Mouse (Mus musculus) small intestine, adult 2 months (tissue): ENCODE results near the gene Hmmr. TPM values are rescaled to one million over a fixed set of nuclear protein-coding genes. Genes with fewer than 3 reads are reported as not detected.
A peak's percentile ranks its signal among the peaks of the same experiment; 100 is the strongest.

ENCODE experiments used
- H3K27ac ChIP-seq: fragments of 200-500 bp; 2 replicates; pipeline ENCODE4 v1.5.1; 2012; ENCODE audit warnings: low read depth, low read length, control low read depth, inconsistent platforms; ENCODE audit not compliant: insufficient read depth
- H3K27me3 ChIP-seq: fragments of 200-500 bp; 2 replicates; pipeline ENCODE4 v1.6.1; 2012; ENCODE audit warnings: mild to moderate bottlenecking, moderate library complexity, low read length, inconsistent platforms; ENCODE audit not compliant: control insufficient read depth, insufficient read depth
- H3K36me3 ChIP-seq: fragments of 200-500 bp; 2 replicates; pipeline ENCODE4 v1.6.1; 2012; ENCODE audit warnings: mild to moderate bottlenecking, low read length, control low read depth, inconsistent platforms; ENCODE audit not compliant: control insufficient read depth, insufficient read depth
- H3K4me1 ChIP-seq: fragments of 200-500 bp; 2 replicates; pipeline ENCODE4 v1.6.1; 2012; ENCODE audit warnings: low read length, inconsistent platforms, mixed read lengths; ENCODE audit not compliant: control insufficient read depth, insufficient read depth, insufficient read length
- H3K4me3 ChIP-seq: fragments of 200-500 bp; 2 replicates; pipeline ENCODE4 v1.5.1; 2012; ENCODE audit warnings: low read depth, mild to moderate bottlenecking, control low read depth, inconsistent platforms, low read length, moderate library complexity
- CTCF ChIP-seq: fragments of 200-500 bp; IDR thresholded peaks from 2 replicates; pipeline ENCODE4 v1.5.1; 2012; ENCODE audit warnings: low read depth, mild to moderate bottlenecking, control low read depth, inconsistent platforms, low read length, moderate library complexity, mixed read lengths; ENCODE audit not compliant: insufficient replicate concordance, insufficient read length; ENCODE audit errors: extremely low read depth
- POLR2A ChIP-seq: fragments of 200-500 bp; IDR thresholded peaks from 2 replicates; pipeline ENCODE4 v1.6.1; 2012; ENCODE audit warnings: low read depth, mild to moderate bottlenecking, control low read depth, inconsistent platforms, low read length, moderate library complexity
- WGBS: fragments of 180-500 bp; shearing (Covaris S2); methylation state at CpG from one replicate; pipeline ENCODE4 v1.1.7; 2018; 5-methylcytosine and 5-hydroxymethylcytosine counted together
- polyA plus RNA-seq: library from polyadenylated mRNA; depleted of rRNA; stranded (reverse); fragments of >200 nt; gene quantifications from 2 replicates; pipeline ENCODE4 v1.2.3, GENCODE M21; 2012; rRNA removed

Gene Hmmr
- 1.3 and 1.8 TPM in 2 replicates for polyA plus RNA-seq

DNA sequence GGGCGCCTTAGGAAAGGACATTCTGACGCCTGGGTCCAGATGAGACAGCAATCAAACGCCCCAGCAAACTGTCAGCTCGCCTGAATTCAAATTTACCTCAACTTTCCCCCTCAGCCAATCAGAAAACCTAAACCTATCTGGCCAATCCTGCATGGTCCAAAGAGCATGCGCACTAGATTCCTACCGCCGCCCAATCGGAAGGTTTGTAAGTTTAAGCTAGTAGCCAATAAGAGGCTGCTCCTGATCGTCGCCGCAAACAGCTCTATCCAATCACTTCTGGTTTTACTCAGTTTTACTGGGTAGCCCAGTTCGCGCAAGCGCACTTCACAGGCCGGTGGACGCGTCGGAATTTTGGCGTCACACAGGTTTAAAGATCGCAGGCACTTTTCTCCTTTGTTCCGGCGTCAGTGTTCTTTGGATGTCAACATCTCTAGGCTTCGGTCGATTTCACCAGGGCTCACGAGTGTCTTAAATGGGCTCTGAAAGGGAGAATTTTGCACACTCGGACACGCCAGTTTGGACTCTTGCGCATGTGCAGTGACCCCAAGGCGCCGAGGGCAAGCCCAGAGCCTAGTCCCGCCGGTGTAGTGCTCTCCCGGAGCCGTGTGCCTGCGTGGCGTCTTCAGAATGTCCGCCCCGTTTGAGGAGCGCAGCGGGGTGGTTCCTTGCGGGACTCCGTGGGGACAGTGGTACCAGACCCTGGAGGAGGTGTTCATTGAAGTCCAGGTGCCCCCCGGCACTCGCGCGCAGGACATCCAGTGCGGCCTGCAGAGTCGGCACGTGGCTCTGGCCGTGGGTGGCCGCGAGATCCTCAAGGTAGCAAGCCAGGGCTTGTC is at the start of gene Hmmr, which contains the start of gene Nudcd2:
Hmmr (minus strand) TSS at position 84 of the 836 bp plus-strand sequence.
Nudcd2 (plus strand) TSS at position 329 of the 836 bp plus-strand sequence.
- TF ChIP-seq POLR2A (no peak), CTCF (no peak)
- under 1% methylated on average over 52 of the region's 52 CpGs for WGBS

DNA sequence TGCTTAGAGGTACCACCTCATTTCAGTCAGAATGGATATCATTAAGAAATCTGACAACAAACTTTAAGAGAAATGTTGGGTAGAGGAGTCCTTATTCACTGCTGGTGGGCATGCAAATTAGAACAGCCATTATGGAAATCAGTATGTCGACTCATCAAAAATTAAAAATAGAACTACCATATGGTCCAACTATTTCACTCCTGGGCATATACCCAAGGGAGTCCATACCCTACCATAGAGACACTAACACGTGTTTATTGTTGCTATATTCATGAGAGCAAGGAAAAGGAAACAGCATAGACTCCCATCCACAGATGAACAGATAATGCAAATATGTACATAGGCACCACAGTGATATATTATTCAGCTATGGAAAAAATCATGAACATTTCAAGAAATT is 48.6 kb upstream of the Hmmr start:
- no peaks in the 10 kb centered on the region for H3K36me3 ChIP-seq
- H3K27me3 ChIP-seq, result no peaks in the 10 kb centered on the region
- no peak overlapping the region for H3K4me3 ChIP-seq
- no peaks in the 10 kb centered on the region for H3K4me1 ChIP-seq
- no peak for TF ChIP-seq POLR2A
- no peak for TF ChIP-seq CTCF
- no peak overlapping the region for H3K27ac ChIP-seq
- WGBS, result 65% methylated on average over 2 of the region's 2 CpGs

More for the DNA sequence above, at the start of gene Hmmr, which contains the start of gene Nudcd2:
- H3K27ac ChIP-seq, result peak within 1 kb of the TSS; percentile 30; the same call in 1 of the 2 replicates
- peaks cover 17% of the 10 kb centered on the region for H3K36me3 ChIP-seq
- H3K27me3 ChIP-seq, result no peaks in the 10 kb centered on the region
- H3K4me1 ChIP-seq, result 0 out of 2 replicates have a peak, but pooled peaks cover 2% of the 10 kb centered on the region
- H3K4me3 ChIP-seq, result peak within 1 kb of the TSS; percentile 73

DNA sequence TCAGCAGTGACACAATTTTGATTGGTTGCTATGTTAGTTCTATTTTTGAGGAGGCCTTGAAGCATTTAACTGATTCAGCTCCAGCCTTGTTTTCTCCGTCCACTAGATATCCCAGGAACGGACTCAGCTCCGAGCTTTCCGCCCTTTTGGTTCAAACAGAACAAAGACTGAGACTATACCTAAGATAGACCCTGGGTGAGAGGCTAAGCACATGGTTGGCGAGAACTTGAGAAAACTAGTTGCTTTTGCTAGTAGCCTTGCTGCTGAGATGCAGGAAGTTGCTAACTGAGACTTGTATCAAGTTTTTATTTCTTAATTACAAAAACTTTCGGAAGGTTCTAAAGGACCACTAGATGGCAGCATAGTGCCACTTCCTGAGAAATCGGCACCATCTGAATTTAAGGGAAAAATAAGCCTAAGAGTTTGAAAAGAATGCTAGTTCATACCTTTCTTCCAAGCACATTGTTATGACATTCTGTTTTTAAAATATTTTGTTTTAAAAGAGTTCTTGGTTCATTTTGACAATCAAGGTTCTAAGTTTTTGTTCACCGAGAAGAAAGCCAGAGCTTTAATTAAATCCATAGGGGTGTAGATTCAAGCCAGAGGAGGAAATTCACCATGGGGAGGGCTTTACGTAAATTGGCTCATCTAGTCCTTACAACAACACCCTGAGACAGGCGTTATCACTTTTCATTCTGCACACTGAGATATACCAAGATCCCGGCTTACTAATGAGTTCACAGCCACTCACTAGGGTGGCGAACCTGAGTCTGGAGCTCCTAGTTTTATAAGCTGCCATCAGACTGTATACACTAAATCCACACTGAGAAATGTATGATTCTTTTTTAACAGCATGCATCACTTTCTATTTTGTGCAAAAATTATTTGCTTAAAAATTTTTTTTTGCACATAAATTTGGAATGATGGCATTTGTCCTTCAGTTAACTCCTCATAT is 42.4 kb upstream of the Hmmr start:
- WGBS, result 47% methylated on average over 12 of the region's 12 CpGs
- H3K4me3 ChIP-seq, result no peak overlapping the region
- no peak for TF ChIP-seq POLR2A
- TF ChIP-seq CTCF, result no peak
- H3K4me1 ChIP-seq, result no peaks in the 10 kb centered on the region
- H3K27ac ChIP-seq, result no peak overlapping the region
- no peaks in the 10 kb centered on the region for H3K36me3 ChIP-seq
- no peaks in the 10 kb centered on the region; the same call in 1 of the 2 replicates for H3K27me3 ChIP-seq

DNA sequence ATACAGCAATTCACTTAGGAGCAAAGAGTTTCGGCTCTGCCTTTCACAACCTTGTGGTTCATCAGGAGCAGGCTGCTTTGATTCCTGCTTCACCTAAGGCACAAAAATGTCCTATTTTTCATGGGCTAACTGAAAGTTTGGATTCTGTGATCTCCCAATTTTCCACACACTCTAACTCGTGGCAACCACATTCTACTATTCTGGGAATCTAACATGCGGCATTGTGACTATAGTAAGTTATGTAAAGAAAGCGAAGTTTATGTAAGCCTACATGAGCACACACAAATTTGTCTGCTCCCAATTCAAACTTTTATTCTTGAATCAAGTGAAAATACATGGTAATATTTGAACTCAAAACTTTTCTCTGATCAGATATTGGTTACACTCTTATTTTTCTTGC is 31.5 kb upstream of the Hmmr start:
- H3K4me3 ChIP-seq, result no peak overlapping the region
- H3K4me1 ChIP-seq, result no peaks in the 10 kb centered on the region
- 69% methylated on average over 4 of the region's 4 CpGs for WGBS
- no peak overlapping the region for H3K27ac ChIP-seq
- no peak for TF ChIP-seq POLR2A
- no peak for TF ChIP-seq CTCF
- no peaks in the 10 kb centered on the region for H3K27me3 ChIP-seq
- no peaks in the 10 kb centered on the region for H3K36me3 ChIP-seq

DNA sequence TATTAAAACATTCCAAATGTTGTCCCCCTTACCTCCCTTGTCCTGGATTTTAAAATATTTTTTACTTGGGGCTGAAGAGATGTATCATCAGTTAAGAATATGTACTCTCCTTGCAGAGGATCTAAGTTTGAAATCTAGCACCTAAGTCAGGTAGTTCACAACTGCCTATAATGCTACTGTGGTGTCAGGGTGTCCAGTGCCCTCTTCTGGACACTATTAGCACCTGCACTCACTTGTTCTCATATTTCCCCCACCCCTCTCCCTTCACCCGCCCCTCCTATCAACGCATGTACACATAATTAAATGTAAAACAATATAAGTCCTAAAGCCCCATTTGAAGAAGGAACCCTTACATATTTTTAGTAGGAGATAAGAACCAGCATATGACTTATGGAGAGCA is 30.2 kb upstream of the Hmmr start:
- Histone ChIP-seq H3K4me1 (no peaks in the 10 kb centered on the region), H3K4me3 (no peak overlapping the region), H3K36me3 (no peaks in the 10 kb centered on the region), H3K27ac (no peak overlapping the region), H3K27me3 (no peaks in the 10 kb centered on the region)
- TF ChIP-seq CTCF (peak; percentile 30; the same call in 1 of the 2 replicates), POLR2A (no peak)
- WGBS, result 16% methylated on average over 2 of the region's 2 CpGs

DNA sequence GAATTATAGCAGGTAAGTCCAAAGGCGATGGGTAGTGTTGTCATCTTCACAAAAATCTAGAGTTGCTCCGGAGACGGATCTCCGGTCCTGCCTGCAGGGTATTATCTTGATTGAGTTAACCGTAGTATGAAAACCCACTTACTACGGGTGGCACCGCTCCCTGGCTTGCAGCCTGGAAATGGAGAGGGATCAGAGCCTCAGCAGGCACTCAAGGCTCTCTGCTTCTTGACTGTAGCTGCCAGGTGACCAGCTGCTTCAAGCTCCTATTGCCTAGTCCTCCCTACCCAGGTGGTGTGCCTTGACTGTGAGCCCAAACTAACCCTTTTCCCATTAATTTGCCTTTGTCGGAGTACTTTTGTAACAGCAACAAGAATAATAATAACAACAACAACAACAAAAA is 26.7 kb upstream of the Hmmr start:
- Histone ChIP-seq H3K27me3 (no peaks in the 10 kb centered on the region), H3K27ac (no peak overlapping the region), H3K36me3 (no peaks in the 10 kb centered on the region), H3K4me1 (no peaks in the 10 kb centered on the region), H3K4me3 (no peak overlapping the region)
- 68% methylated on average over 8 of the region's 8 CpGs for WGBS
- TF ChIP-seq POLR2A, result no peak
- TF ChIP-seq CTCF, result no peak

DNA sequence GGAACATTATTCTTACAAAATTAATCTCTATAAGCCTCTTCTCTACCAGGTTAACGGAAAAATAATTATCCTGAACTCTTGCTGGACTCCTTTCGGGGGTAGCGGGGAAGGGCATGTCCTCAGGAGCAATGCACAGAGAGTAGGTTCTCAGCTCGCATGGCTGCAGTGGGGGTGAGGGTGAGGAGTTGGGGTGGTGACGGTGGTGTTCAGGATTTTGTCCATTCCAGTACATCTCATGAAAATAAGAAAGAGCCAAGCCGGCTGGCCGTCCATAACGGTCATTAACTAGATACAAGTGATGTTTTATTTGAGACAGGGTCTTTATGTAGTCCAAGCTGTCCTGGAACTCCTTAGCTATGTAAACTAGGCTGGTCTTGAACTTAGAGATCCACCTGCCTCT is 22.7 kb upstream of the Hmmr start:
- H3K4me3 ChIP-seq, result no peak overlapping the region
- H3K27ac ChIP-seq, result no peak overlapping the region
- TF ChIP-seq CTCF (no peak), POLR2A (no peak)
- 94% methylated on average over 8 of the region's 8 CpGs for WGBS
- H3K36me3 ChIP-seq, result peaks cover 8% of the 10 kb centered on the region
- H3K4me1 ChIP-seq, result peaks cover 3% of the 10 kb centered on the region; the same call in 1 of the 2 replicates
- no peaks in the 10 kb centered on the region for H3K27me3 ChIP-seq
